In genomic region chr5:63906149-63907093, GRCm38 (mm10) we compare ENCODE assay signal across 7 mouse cellular contexts.
A peak's percentile ranks its signal among the peaks of the same experiment; 100 is the strongest.
DNase-seq lines count a peak whose midpoint lies in the region; ATAC-seq and TF ChIP-seq lines count a peak whose summit lies in the region.

No protein-coding gene starts in this region.

- no peak for TF ChIP-seq POLR2A in heart, adult 2 months (IDR thresholded peaks at IDR 0.05; ENCODE audit: insufficient read depth, low read depth, low read length)

- H3K4me3 ChIP-seq in embryonic facial prominence, embryonic 11.5 days (ENCODE audit: low read depth, low read length) = no peak overlapping the region
- H3K4me3 ChIP-seq in heart, adult 2 months = no peak overlapping the region
- H3K4me3 ChIP-seq in kidney, embryonic 14.5 days (ENCODE audit: low read length) = no peak overlapping the region
- no peak overlapping the region for H3K4me3 ChIP-seq in limb, embryonic 15.5 days

- no peak overlapping the region for H3K9ac ChIP-seq in embryonic facial prominence, embryonic 11.5 days (replicated peaks; ENCODE audit: low read length)
- no peak overlapping the region for H3K9ac ChIP-seq in heart, adult 2 months (ENCODE audit: low read depth, low read length)
- no peak overlapping the region for H3K9ac ChIP-seq in kidney, embryonic 14.5 days (ENCODE audit: low read depth, low read length)
- H3K9ac ChIP-seq in limb, embryonic 15.5 days = no peak overlapping the region

- no peak overlapping the region for H3K27ac ChIP-seq in embryonic facial prominence, embryonic 11.5 days (replicated peaks; ENCODE audit: low read depth, low read length)
- no peak overlapping the region for H3K27ac ChIP-seq in heart, adult 2 months
- no peak overlapping the region for H3K27ac ChIP-seq in kidney, embryonic 14.5 days (ENCODE audit: low read depth, low read length)
- no peak overlapping the region for H3K27ac ChIP-seq in limb, embryonic 15.5 days

- no peaks in the 10 kb centered on the region for H3K9me3 ChIP-seq in embryonic facial prominence, embryonic 11.5 days (replicated peaks; ENCODE audit: control insufficient read depth, low read length)
- no peaks in the 10 kb centered on the region for H3K9me3 ChIP-seq in kidney, embryonic 14.5 days (ENCODE audit: control insufficient read depth, low read length)
- H3K9me3 ChIP-seq in limb, embryonic 15.5 days = no peaks in the 10 kb centered on the region

- no peaks in the 10 kb centered on the region for H3K36me3 ChIP-seq in embryonic facial prominence, embryonic 11.5 days (replicated peaks; ENCODE audit: control insufficient read depth, insufficient read depth, low read depth, low read length)
- H3K36me3 ChIP-seq in heart, adult 2 months (ENCODE audit: control insufficient read depth, insufficient read depth, low read length) = no peaks in the 10 kb centered on the region
- H3K36me3 ChIP-seq in kidney, embryonic 14.5 days (ENCODE audit: control insufficient read depth, insufficient read depth, low read length) = no peaks in the 10 kb centered on the region
- no peaks in the 10 kb centered on the region for H3K36me3 ChIP-seq in limb, embryonic 15.5 days

- TF ChIP-seq EP300 in heart, adult 2 months (IDR thresholded peaks at IDR 0.05; ENCODE audit: insufficient read depth, low read depth, low read length) = peak; percentile 79

- H3K27me3 ChIP-seq in embryonic facial prominence, embryonic 11.5 days (ENCODE audit: control insufficient read depth, insufficient read depth, low read length) = no peaks in the 10 kb centered on the region
- no peaks in the 10 kb centered on the region for H3K27me3 ChIP-seq in heart, adult 2 months (ENCODE audit: control insufficient read depth, insufficient read depth, low read length)
- no peaks in the 10 kb centered on the region for H3K27me3 ChIP-seq in kidney, embryonic 14.5 days (ENCODE audit: control insufficient read depth, insufficient read depth, low read length)
- no peaks in the 10 kb centered on the region for H3K27me3 ChIP-seq in limb, embryonic 15.5 days

- WGBS in embryonic facial prominence, embryonic 11.5 days = 41% methylated on average over 13 of the region's 13 CpGs
- whole genome bisulfite sequencing in heart, adult 2 months = 38% methylated on average over 13 of the region's 13 CpGs
- WGBS in kidney, embryonic 14.5 days = 40% methylated on average over 13 of the region's 13 CpGs
- 36% methylated on average over 13 of the region's 13 CpGs for WGBS in limb, embryonic 15.5 days

- H3K79me2 ChIP-seq in heart, adult 2 months (replicated peaks; ENCODE audit: control insufficient read depth, insufficient read depth, low read length) = no peaks in the 10 kb centered on the region

- no peaks in the 10 kb centered on the region for H3K4me1 ChIP-seq in embryonic facial prominence, embryonic 11.5 days (ENCODE audit: control insufficient read depth, insufficient read depth, low read length)
- no peaks in the 10 kb centered on the region for H3K4me1 ChIP-seq in heart, adult 2 months (ENCODE audit: control insufficient read depth, insufficient read depth, low read length)
- H3K4me1 ChIP-seq in kidney, embryonic 14.5 days (ENCODE audit: control insufficient read depth, insufficient read depth, low read length) = no peaks in the 10 kb centered on the region
- H3K4me1 ChIP-seq in limb, embryonic 15.5 days = peaks cover 10% of the 10 kb centered on the region

- TF ChIP-seq CTCF in heart, adult 2 months (IDR thresholded peaks at IDR 0.05) = no peak; the same call in 1 of the 2 replicates

- intact Hi-C loops in heart, adult 2 months (cut with DNase I) = loop anchor here (1.0 to 5.0 kb wide), 4 partner anchors 60 to 941 kb away; no protein-coding TSS in a partner anchor

- DNase-seq in adrenal gland, postnatal 14 days = peak; percentile 87
- peak; percentile 88 for DNase-seq in embryonic facial prominence, embryonic 11.5 days (ENCODE audit: low spot score)
- DNase-seq in heart, adult 2 months = peak; percentile 73 to 86
- peak; percentile 38 to 66 for DNase-seq in monocyte, adult 2 months (ENCODE audit: low read depth in 1 of 2, low spot score in 2 of 2)
- DNase-seq in spleen, postnatal 14 days (ENCODE audit: low spot score in 2 of 2) = peak; percentile 52 to 75

- no peak overlapping the region for H3K4me2 ChIP-seq in embryonic facial prominence, embryonic 11.5 days (ENCODE audit: low read depth, low read length)
- peak overlapping the region; percentile 17; the same call in 1 of the 2 replicates for H3K4me2 ChIP-seq in kidney, embryonic 14.5 days (replicated peaks; ENCODE audit: low read depth, low read length)
- H3K4me2 ChIP-seq in limb, embryonic 15.5 days = 0 out of 2 replicates have a peak overlapping the region, but pooled peaks have one; percentile 10

- peak; percentile 27; the same call in 1 of the 2 replicates for ATAC-seq in embryonic facial prominence, embryonic 11.5 days (replicated peaks; ENCODE audit: insufficient number of reproducible peaks, low FRiP score, low TSS enrichment, low read depth)
- peak; percentile 48; the same call in 1 of the 2 replicates for ATAC-seq in kidney, embryonic 14.5 days (ENCODE audit: low FRiP score, low TSS enrichment)
- 0 out of 2 replicates have a peak, but pooled peaks have one; percentile 55 for ATAC-seq in limb, embryonic 15.5 days (ENCODE audit: insufficient number of reproducible peaks, low FRiP score, low TSS enrichment, low read depth)
